Mouse (Mus musculus) kidney, postnatal 36 days (tissue): ENCODE measurements around the gene Ebf1.

Experiments used
- DNase-seq, 2 experiments: peaks; one replicate each; pipeline ENCODE4 v3.0.0; 2021 to 2022; ENCODE audit warnings: mixed read lengths in 2 of 2

Ebf1 gene

DNA sequence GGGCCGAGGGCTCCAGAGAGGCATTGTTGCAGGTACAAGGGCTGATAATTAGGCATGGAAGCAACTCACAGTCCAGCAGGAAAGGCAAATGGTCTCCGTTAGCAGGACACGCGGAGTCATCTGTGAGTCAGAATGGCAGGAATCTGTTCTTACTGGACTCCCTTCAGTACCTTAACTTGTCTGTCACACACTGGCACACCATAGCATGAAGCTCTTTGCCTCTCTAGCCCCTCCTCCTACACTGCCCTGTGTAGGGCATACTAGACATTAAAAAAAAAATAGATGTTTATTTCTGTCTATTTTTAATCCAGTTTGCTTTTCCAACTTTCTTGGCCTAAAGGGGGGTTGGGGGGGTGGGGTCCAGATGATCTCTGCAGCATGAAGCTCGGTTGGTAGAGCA, 168.4 kb downstream of the Ebf1 start:
- DNase-seq = no peak

DNA sequence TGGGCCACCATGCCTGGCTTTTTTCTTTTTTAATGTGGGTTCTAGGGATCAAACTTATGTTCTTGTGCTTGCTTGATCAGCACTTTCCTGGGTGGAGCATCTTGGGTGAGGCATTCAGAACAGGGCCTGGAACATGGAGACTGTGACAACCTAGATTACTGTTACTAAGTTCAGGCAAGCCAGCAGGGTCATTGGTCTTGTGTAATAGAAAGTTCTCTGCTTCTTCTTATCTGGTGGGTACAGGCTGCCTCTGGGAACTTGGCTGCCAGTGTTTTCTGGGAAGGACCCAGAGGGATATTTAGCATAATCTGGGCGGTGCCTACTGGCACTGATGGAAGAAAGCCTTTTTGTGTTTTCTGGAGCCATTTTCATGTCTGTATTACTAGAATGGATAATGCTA, 170.9 kb downstream of the Ebf1 start:
- no peak for DNase-seq

DNA sequence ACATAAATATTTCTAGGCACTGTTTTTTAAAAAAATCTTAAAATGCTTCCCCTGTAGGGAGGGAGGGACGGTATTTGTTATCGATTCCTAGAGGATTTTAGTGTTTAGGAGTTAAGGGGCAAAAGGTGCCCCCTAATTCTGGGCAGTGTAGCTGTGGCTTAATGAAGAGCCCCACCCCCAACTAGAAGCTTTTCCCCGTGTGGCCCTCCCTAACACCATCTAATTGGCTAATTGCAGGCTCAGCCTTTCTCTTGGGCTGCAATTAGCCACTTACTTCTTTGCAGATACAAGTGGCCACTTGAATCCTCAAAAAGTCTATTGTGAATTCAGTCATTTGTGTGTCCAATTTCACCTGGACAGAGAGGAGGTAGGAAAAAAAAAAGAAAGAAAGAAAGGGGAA, 175.7 kb downstream of the Ebf1 start:
- no peak for DNase-seq

GRCm38 (mm10) chr11:44794883-44795282, 177.8 kb downstream of the Ebf1 start:
- no peak for DNase-seq

DNA sequence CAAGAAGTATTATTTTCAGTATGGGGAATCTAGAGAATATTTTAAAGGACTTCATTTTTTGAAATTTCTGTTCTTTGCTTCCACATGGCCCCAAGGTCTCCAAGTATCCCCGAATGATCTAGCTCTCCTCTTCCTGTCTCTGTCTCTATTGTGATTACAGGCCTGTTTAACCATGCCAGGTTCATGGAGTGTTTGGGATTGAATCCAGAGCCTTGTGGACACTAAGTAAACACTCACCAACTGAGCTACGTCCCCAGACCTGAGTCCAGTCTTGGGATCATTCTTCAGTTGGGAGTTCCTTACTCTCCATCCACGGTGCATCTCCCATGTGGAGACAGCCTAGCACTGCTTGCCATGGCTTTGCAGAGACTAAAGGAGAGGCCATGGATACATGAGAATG, 178.7 kb downstream of the Ebf1 start:
- no peak for DNase-seq

DNA sequence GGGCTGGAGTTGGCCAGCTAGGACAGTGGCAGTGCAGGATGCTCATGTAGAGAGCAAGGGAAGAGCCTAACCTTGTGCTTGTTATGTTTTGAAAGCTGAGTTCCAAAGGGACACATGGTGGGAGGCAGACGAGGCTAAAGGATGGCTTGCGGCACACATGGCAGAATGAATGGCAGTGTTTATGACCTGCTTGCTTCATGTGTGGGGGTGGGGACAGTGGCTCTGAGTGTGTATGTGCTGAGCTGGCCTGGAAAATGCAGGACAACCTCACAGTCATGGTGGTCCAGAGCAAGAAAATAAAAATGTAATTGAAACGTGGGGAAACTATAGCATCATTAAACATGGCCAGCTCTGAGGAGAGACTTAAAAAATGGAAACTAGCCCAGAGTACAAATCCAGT, 181.2 kb downstream of the Ebf1 start:
- no peak for DNase-seq

DNA sequence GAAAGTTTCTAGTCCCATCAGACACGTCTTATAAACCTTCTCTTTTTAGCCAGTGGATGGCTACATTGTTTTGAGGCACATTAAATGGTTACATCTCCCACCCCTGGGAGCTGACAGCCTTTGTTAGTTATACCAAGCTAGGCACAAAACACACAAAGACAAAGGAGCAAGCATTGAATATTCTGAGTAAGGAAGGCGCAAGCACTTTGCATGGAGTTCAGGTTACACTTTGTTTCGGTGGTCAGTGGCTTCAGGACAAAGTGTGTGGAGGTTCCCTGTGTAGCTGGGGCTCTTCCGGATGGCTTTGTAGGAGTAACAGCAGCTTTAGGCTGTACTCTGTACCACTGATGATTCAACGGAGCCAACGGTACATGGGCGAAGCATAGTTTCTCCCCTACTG, 186.9 kb downstream of the Ebf1 start:
- DNase-seq = no peak

DNA sequence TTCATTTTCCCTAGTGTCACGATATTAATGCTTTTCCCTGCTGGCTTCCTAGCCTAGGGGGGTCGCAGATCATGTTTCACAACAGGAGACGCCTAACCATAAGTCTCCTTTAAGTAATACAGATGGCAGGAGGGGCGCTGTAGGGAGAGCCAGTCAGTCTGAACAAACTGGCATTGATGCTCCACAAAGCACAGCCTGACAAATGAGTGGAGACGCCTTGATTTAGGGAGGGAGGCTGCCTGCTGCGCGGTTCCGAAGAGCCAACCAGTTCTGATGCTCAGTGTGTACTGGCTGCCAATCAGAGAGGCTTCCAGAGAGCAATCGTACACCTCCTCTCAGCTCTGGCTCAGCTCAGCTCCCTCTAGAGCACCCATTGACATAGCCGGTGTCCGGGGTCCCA, 189.5 kb downstream of the Ebf1 start:
- no peak for DNase-seq

GRCm38 (mm10) chr11:44808855-44809546, 191.9 kb downstream of the Ebf1 start:
- no peak for DNase-seq

DNA sequence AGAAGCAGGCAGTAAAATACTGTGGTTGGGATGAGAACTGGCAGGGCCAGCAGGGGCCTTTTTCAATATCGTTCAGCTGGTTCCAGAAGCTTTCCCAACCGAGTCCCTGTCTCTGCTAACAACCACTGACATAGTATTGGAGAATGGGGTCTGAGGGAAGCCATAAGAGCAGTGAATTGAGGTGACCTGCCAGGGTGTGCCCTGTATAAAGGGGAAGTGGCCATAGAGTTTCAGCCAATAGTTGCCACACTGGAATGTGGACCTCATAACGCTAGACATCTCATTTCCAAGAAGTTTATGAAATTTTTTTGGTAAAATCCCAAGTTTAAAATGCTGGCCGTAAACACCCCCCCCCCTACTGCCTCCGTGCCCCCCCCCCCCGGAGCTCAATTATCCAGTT, 193.9 kb downstream of the Ebf1 start:
- DNase-seq = no peak

GRCm38 (mm10) chr11:44812193-44812746, 195.2 kb downstream of the Ebf1 start:
- DNase-seq = no peak

GRCm38 (mm10) chr11:44813534-44813933, 196.4 kb downstream of the Ebf1 start:
- no peak for DNase-seq

GRCm38 (mm10) chr11:44814847-44815246, 197.7 kb downstream of the Ebf1 start:
- no peak for DNase-seq

GRCm38 (mm10) chr11:44815991-44816390, 198.9 kb downstream of the Ebf1 start:
- no peak for DNase-seq

- no peak for DNase-seq
These were observed 205.2 kb downstream of the Ebf1 start for GRCm38 (mm10) chr11:44822312-44822711.

- DNase-seq = no peak
These were observed 215.3 kb downstream of the Ebf1 start for GRCm38 (mm10) chr11:44832227-44832939.

GRCm38 (mm10) chr11:44832940-44833254, 215.8 kb downstream of the Ebf1 start:
- no peak for DNase-seq

DNA sequence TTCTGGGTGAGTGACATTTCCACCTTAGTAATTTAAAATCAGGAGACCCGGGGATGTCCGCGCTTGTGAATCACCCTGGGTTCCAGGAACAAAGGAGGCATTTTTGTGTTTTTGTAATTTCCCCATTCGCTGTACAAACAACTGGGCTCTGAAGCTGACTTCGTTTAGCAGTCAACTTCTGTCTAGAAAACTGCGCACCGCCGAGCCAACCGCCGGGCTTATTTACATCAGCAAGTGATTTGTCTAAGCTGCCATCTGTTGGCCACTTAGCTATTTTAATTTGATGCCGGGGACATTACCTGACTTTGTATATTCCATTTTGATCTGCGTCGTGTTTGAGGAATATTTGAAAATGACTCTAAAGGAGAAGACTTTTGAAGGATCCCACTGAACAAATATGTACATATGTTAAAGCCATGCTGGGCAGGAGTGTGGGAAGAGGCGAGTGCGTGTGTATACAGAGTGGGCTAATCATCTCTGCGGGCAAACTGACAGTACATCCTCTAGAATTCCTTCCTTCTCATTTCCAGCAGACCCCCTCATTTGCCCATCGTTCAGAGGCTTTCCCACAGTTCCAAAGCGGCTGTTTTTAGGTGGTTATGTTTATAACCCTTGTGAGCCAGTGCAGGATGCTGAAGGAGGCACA, 216.4 kb downstream of the Ebf1 start:
- no peak for DNase-seq

DNA sequence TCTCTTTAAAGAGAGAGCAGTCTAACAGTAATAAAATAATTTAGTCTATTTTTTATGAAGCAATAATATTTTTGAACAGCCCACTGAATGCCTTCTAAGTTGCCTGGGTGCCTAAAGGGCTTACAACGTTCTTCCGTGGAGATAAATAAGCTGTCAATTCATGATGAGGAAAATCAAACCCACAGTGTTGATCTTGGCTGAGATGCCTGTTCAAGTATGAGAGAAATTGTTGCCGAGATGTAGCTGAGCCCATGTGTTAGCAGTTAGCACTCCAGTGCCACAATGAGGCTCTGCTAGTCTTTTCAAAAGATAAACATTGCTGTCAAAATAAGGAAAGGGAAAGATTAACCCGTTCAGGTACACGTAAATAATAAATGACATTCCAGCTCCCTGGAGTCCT, 218.0 kb downstream of the Ebf1 start:
- DNase-seq = peak in 1 of 2 experiments; percentile 7

GRCm38 (mm10) chr11:44837592-44837991, 220.5 kb downstream of the Ebf1 start:
- DNase-seq = no peak

GRCm38 (mm10) chr11:44841127-44842056, 224.3 kb downstream of the Ebf1 start:
- no peak for DNase-seq

DNA sequence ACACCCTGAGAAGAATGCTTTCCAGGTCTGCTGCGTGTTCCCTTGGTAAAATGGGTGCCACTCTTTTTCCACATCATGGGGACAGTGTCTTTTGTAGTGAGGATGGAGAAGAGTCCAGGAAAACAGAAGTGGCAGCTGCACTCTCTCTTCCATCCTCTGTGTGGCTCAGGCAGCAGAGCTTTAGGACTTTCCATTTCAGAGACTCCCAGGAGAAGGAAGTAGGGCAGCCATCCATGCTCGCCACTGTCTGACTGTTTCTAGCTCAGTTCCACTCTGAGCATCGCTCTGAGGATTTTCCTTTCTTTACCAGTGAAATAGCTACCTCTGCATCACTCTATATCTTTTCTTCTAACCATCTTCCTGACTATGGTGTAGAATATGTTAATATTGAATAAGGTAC, 234.8 kb downstream of the Ebf1 start:
- DNase-seq = no peak

GRCm38 (mm10) chr11:44852921-44853320, 235.8 kb downstream of the Ebf1 start:
- no peak for DNase-seq
